Mouse (Mus musculus) liver, postnatal 0 days (tissue): ENCODE results near the gene Cavin2.

Experiments
- CTCF ChIP-seq: sonication (generic); IDR thresholded peaks from 2 replicates; pipeline ENCODE4 v1.5.1; 2016; ENCODE audit warnings: antibody characterized with exemption, low read depth
- EP300 ChIP-seq: IDR thresholded peaks from 2 replicates; pipeline ENCODE4 v1.6.1; 2016; ENCODE audit warnings: antibody characterized with exemption, low read depth, mild to moderate bottlenecking

DNA sequence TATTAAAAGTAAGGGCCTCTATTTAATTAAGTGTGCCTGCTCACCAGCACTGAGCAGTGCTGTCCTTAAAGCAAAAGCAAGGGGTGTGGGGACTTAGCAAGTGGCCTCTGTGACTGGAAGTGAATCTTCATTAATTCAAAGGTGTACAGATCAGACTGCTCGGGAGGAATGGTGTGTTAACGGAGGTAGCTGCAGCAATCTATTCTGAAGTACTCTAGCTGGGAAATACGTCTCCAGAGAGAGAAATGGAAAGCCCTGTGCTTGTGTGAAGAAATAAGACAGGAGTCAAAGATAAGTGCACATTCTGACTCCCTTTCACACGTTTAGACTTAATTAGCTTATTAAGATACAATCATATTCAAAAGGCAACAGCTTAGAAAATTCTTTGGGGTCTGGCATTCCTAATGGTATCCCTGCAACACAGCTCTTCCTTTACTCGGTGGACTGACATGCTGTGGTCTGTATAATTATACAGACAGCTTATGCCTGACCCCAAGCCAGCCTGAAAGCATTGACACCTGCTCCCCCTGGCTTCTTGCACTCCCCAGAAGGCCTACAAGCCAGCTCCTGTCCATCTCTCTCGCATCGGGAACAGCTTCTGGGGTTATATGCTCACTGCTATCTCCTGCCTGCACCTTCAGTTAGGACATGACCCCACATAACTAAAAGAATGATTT is 60.5 kb downstream of the Cavin2 start:
- TF ChIP-seq CTCF (no peak), EP300 (no peak)
